Mouse (Mus musculus) liver, adult 2 months (tissue): ENCODE results near the gene Slc27a3. TPM values are rescaled to one million over a fixed set of nuclear protein-coding genes. Genes with fewer than 3 reads are reported as not detected.
A peak's percentile ranks its signal among the peaks of the same experiment; 100 is the strongest.
"Not testable (repeated sequence)": the region's sequence is repeated elsewhere in the genome, so short reads cannot be mapped to it uniquely, and the experiment has no call there.

Experiments
- DNase-seq: peaks from one replicate; pipeline ENCODE4 v3.0.0-alpha.2; 2011; ENCODE audit warnings: low read depth, low spot score; ENCODE audit errors: extremely low read depth
- H3K27ac ChIP-seq: fragments of 200-500 bp; replicated peaks from 2 replicates; pipeline ENCODE4 v1.5.1; 2012; ENCODE audit warnings: low read depth, mild to moderate bottlenecking, control low read depth, inconsistent platforms, low read length; ENCODE audit not compliant: insufficient read depth
- H3K27me3 ChIP-seq: fragments of 200-500 bp; 2 replicates; pipeline ENCODE4 v1.6.1; 2012; ENCODE audit warnings: mild to moderate bottlenecking, moderate library complexity, low read length, inconsistent platforms; ENCODE audit not compliant: control insufficient read depth, insufficient read depth
- H3K36me3 ChIP-seq: fragments of 200-500 bp; 2 replicates; pipeline ENCODE4 v1.6.1; 2012; ENCODE audit warnings: low read length, inconsistent platforms; ENCODE audit not compliant: control insufficient read depth, insufficient read depth
- H3K4me1 ChIP-seq: fragments of 200-500 bp; 2 replicates; pipeline ENCODE4 v1.6.1; 2011; ENCODE audit warnings: low read length; ENCODE audit not compliant: control insufficient read depth, insufficient read depth
- H3K4me3 ChIP-seq: fragments of 200-500 bp; 2 replicates; pipeline ENCODE4 v1.5.1; 2011; ENCODE audit warnings: low read depth, mild to moderate bottlenecking, control low read depth, low read length, moderate library complexity; ENCODE audit not compliant: insufficient read depth
- H3K79me2 ChIP-seq: fragments of 200-500 bp; 2 replicates; pipeline ENCODE4 v1.6.1; 2012; ENCODE audit warnings: inconsistent platforms, mild to moderate bottlenecking, low read length, moderate library complexity; ENCODE audit not compliant: control insufficient read depth, insufficient read depth
- H3K9ac ChIP-seq: fragments of 200-500 bp; 2 replicates; pipeline ENCODE4 v1.6.1; 2012; ENCODE audit warnings: low read depth, mild to moderate bottlenecking, control low read depth, inconsistent platforms, low read length
- CTCF ChIP-seq: fragments of 200-500 bp; IDR thresholded peaks from 2 replicates; pipeline ENCODE4 v1.5.1; 2011; ENCODE audit warnings: low read depth, low read length, control low read depth
- POLR2A ChIP-seq: fragments of 200-500 bp; IDR thresholded peaks from 2 replicates; pipeline ENCODE4 v1.6.1; 2011; ENCODE audit warnings: low read length, control low read depth; ENCODE audit not compliant: insufficient read depth; ENCODE audit errors: extremely low read depth
- WGBS: fragments of 180-500 bp; shearing (Covaris S2); methylation state at CpG from one replicate; pipeline ENCODE4 v1.1.7; 2018; 5-methylcytosine and 5-hydroxymethylcytosine counted together
- polyA plus RNA-seq: library from polyadenylated mRNA; depleted of rRNA; stranded (reverse); fragments of >200 nt; gene quantifications from 2 replicates; pipeline ENCODE4 v1.2.3, GENCODE M21; 2012
- total RNA-seq: library from RNA; depleted of rRNA; stranded (reverse); fragments of >200 nt; gene quantifications from 2 replicates; pipeline ENCODE4 v1.2.3, GENCODE M21; 2014

Gene Slc27a3
- total and polyA plus RNA-seq, 2 experiments = 0.37 to 2.3 TPM

DNA sequence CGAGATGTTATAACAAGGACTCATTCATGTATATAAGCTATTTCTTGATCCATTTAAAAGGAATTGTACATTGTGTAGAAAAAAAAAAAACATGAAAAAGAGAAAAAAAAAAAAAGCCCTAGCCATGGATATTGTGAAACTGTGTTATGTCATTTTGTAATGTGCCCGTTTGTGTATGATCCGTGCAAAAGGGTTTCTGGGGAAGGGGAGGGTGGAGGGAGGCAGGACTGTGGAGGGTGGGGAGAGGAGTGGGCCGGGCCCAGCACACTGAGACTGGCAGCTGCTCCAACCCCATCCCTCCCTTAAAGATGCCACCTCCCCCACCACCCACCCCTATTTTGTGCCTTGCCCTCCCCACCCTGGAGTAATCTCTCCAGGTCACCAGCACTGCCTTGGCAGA lies 28.3 kb downstream of the Slc27a3 start:
- H3K4me3 ChIP-seq = no peak overlapping the region
- no peak overlapping the region for H3K9ac ChIP-seq
- no peaks in the 10 kb centered on the region for H3K79me2 ChIP-seq
- no peaks in the 10 kb centered on the region for H3K27me3 ChIP-seq
- no peak for DNase-seq
- no peak overlapping the region for H3K27ac ChIP-seq
- H3K36me3 ChIP-seq = peaks cover 27% of the 10 kb centered on the region
- TF ChIP-seq CTCF = no peak
- 64% methylated on average over 4 of the region's 4 CpGs for WGBS
- H3K4me1 ChIP-seq = no peaks in the 10 kb centered on the region

GRCm38 (mm10) chr3:90359230-90359629 lies 30.5 kb downstream of the Slc27a3 start:
- H3K9ac ChIP-seq = no peak overlapping the region
- DNase-seq = no peak
- no peaks in the 10 kb centered on the region for H3K79me2 ChIP-seq
- no peaks in the 10 kb centered on the region for H3K4me1 ChIP-seq
- TF ChIP-seq CTCF (no peak), POLR2A (no peak)
- peaks cover 46% of the 10 kb centered on the region for H3K36me3 ChIP-seq
- 81% methylated on average over 1 of the region's 1 CpGs for WGBS
- no peak overlapping the region for H3K27ac ChIP-seq
- H3K4me3 ChIP-seq = no peak overlapping the region
- no peaks in the 10 kb centered on the region for H3K27me3 ChIP-seq

- Histone ChIP-seq H3K27me3 (no peaks in the 10 kb centered on the region), H3K27ac (no peak overlapping the region), H3K9ac (no peak overlapping the region), H3K79me2 (no peaks in the 10 kb centered on the region), H3K4me1 (no peaks in the 10 kb centered on the region), H3K36me3 (peaks cover 58% of the 10 kb centered on the region), H3K4me3 (no peak overlapping the region)
- no peak for DNase-seq
- TF ChIP-seq CTCF (no peak), POLR2A (no peak)
- 90% methylated on average over 7 of the region's 7 CpGs for WGBS
Observed at GRCm38 (mm10) chr3:90357959-90358358, 31.8 kb downstream of the Slc27a3 start.

- WGBS = 96% methylated on average over 4 of the region's 4 CpGs
- no peaks in the 10 kb centered on the region; the same call in 1 of the 2 replicates for H3K79me2 ChIP-seq
- H3K9ac ChIP-seq = no peak overlapping the region
- no peaks in the 10 kb centered on the region for H3K4me1 ChIP-seq
- TF ChIP-seq POLR2A (no peak), CTCF (no peak)
- no peak overlapping the region for H3K27ac ChIP-seq
- H3K4me3 ChIP-seq = no peak overlapping the region
- peaks cover 52% of the 10 kb centered on the region for H3K36me3 ChIP-seq
- no peaks in the 10 kb centered on the region for H3K27me3 ChIP-seq
- DNase-seq = no peak
Observed at GRCm38 (mm10) chr3:90347847-90348246, 41.9 kb downstream of the Slc27a3 start.

DNA sequence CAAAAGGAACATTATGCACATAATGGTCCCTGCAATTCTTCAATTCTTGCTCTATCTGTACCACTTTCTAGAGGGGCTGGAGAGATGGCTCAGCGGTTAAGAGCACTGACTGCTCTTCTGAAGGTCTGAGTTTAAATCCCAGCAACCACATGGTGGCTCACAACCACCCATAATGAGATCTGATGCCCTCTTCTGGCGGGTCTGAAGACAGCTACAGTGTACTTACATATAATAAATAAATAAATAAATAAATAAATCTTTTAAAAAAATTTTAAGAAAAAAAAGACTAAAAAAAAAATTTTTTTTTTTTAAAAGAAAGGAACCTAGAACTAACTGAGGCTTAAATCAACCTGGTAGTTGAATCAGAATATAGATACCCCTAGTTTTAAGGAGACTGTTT lies 46.9 kb downstream of the Slc27a3 start:
- 70% methylated on average over 2 of the region's 2 CpGs for whole genome bisulfite sequencing

GRCm38 (mm10) chr3:90340177-90340576 lies 49.6 kb downstream of the Slc27a3 start:
- H3K27ac ChIP-seq = no peak overlapping the region
- peaks cover 17% of the 10 kb centered on the region for H3K36me3 ChIP-seq
- no peaks in the 10 kb centered on the region for H3K4me1 ChIP-seq
- DNase-seq = no peak
- no peak overlapping the region for H3K4me3 ChIP-seq
- no peaks in the 10 kb centered on the region for H3K27me3 ChIP-seq
- peaks cover 18% of the 10 kb centered on the region; the same call in 1 of the 2 replicates for H3K79me2 ChIP-seq
- TF ChIP-seq CTCF (no peak), POLR2A (no peak)
- no peak overlapping the region for H3K9ac ChIP-seq

More for the DNA sequence above, 46.9 kb downstream of the Slc27a3 start:
- H3K27me3 ChIP-seq, H3K4me1 ChIP-seq, H3K9ac ChIP-seq, H3K79me2 ChIP-seq, H3K27ac ChIP-seq, H3K4me3 ChIP-seq: not testable (repeated sequence)
- peaks cover 28% of the 10 kb centered on the region for H3K36me3 ChIP-seq
- DNase-seq = peak; percentile 24
